Mouse (Mus musculus): ENCODE results near the gene Trim9.

GRCm38 (mm10) chr12:70280381-70280780 is 67.0 kb downstream of the Trim9 start:
- TF ChIP-seq POLR2A (IDR thresholded peaks at IDR 0.05; ENCODE audit: borderline replicate concordance, control insufficient read depth, low read depth, low read length) (no peak), CTCF (IDR thresholded peaks at IDR 0.05; ENCODE audit: control insufficient read depth, insufficient read depth, low read length) (no peak)
